Mouse (Mus musculus): ENCODE measurements at regions not wholly inside any gene's neighbourhood (a gene's known extent, or its start where the extent isn't known, plus 50 kb on each side); places are given as distances from the start of the nearest gene placed in this dataset.
A peak's percentile ranks its signal among the peaks of the same experiment; 100 is the strongest.

GRCm38 (mm10) chr1:61137210-61137885 lies 159.6 kb downstream of the Icos start:
- DNase-seq, result no peak

DNA sequence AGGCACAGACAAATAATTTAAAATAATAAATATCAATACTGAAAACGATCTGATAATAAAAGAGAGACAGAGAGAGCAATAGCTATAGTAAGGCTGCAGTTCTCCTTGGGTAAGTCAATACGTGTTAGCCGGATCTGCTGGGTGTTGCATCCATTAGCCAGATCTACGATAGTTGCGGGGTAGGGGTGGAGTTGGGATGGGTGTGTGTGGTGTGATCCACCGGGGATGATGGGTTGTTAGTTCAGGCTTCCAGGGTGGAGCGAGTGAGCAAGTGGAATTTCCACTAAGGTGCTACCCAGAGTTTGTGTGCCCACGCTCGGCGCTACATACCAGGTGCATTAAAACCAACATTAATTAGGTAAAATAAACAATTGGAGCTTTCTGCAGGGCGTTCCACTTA lies 160.2 kb downstream of the Icos start:
- DNase-seq, result no peak

- peak; percentile 18 to 30 for DNase-seq
Observed at GRCm38 (mm10) chr1:61139291-61139983, 161.7 kb downstream of the Icos start.

DNA sequence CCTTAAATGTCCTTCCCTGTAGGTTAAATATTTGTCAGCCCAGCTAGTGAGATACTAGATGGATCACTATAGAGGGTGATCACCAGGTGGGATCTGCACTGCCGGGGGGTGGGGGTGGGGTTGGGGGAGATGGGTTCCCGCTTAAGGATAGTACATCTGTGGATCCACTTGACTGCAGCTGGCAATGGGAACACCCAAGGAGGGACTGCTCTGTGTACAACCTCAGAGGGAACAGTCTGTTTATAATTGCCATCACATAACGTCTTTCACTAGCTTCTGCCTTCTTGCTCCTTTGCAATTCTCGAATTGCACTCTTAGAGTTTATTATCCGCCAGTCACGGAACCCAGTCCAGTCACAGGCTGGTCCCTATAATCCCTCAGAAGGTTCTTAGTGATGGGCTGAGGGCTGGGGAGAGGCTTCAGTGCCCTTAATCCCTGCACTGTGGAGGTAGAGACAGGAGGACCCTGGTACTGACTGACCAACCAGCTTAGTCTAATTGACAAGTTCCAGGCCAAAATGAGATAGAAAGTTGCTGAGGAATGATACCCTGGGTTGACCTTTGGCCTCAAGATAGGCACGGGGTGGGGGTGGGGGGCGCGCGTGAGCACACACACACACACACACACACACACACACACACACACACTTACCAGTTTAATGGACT lies 162.4 kb downstream of the Icos start:
- no peak for DNase-seq

GRCm38 (mm10) chr1:61140870-61141591 lies 163.3 kb downstream of the Icos start:
- peak; percentile 38 to 40 for DNase-seq

GRCm38 (mm10) chr1:61141592-61141930 lies 163.8 kb downstream of the Icos start:
- no peak for DNase-seq

DNA sequence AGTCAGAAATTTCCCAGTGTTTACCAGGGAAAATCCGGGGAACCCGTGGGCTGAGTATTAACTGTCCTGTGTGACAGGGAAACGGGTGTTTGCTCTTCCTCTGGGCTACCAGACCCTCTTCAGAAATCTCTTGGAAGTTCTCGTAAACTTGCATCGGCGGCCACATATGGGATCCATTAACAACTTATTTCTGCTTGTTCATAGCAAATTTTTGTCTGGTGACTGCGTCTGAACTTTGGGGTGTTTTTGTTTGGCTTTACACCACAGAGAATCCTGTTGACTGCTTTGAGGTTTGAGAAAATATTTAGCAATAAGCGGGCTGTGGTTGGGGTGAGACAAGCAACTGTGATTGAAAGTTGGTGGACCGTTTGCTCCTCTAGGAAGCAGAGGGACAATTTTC lies 164.2 kb downstream of the Icos start:
- peak in 1 of 2 experiments; percentile 23 for DNase-seq

- DNase-seq, result peak in 1 of 2 experiments; percentile 12
Observed at GRCm38 (mm10) chr1:61143030-61143753, 165.5 kb downstream of the Icos start.

DNA sequence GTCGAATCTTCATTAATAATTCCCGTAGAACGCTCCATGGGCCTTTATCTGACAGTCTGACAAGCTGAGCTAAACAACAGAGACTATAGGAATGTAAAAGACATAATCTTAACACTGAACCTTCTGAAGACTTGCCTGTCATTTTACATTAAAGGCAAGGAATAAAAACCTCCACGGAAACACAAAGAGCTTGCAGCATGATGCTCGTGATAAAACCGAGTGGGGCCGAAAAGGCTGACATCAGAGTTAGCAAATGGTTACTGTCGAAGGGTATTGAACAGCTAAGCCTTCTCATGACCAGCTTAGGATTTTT lies 166.0 kb downstream of the Icos start:
- DNase-seq, result no peak

- DNase-seq, result no peak
Observed at GRCm38 (mm10) chr1:61145013-61145412, 167.3 kb downstream of the Icos start.

DNA sequence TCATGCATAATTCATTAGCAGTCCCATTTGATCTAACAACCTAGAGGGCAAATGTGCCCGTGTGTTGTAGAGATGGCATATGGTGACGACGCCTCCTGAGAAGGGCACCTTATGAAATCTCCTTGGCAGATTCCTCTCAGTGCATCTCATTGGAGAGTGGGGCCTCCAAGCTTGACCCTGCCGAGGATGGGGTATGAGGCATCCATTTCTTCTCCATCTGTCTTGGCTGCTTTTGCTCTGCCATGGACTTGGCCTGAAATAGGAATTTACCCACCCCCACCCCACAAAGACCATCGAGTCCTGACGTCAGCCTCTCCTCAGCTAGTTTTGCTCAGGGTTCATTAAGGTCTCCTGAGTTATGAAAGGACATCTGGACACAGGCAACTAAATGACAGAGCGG lies 167.8 kb downstream of the Icos start:
- no peak for DNase-seq

GRCm38 (mm10) chr1:61146222-61146723 lies 168.5 kb downstream of the Icos start:
- no peak for DNase-seq

GRCm38 (mm10) chr1:61151742-61152141 lies 174.0 kb downstream of the Icos start:
- DNase-seq, result no peak

DNA sequence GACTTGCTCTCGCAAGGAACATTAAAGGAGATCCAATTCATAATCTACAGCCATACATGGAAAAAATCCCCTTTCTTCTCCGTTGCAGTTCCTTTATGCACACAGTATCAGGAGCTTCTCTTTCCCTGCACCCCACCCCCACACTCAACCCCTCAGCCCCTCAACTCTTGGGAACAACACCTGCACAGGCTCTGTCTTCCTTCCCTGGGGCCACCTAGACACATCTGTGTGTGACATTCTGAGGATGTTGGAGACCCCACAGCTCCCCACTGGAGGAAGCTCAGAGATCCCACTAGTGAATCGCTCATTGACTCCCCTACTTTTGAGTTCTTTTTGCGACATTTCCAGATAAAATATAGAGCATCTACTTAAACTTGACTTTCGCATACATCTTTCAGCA lies 174.4 kb downstream of the Icos start:
- no peak for DNase-seq

GRCm38 (mm10) chr1:61154216-61154615 lies 176.5 kb downstream of the Icos start:
- no peak for DNase-seq

DNA sequence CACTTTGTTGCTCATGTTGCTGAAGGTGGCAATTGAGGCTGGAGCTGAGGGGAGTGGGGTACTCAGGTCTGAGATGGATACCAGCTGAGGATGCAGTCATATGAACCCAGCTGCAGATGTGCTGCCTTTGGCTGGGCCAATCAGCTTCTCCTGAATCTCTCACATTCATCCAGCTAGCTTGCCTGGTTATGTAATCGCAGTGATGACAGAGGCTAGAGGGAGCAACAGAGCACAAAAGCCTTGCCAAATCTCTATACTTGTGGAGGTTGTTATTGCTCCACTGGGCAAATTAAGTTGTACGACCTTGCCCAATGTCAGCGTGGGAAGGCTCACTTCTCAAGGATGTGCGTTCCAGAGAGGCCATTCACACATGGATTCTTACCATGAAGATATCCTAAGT lies 179.5 kb downstream of the Icos start:
- no peak for DNase-seq

GRCm38 (mm10) chr1:61160505-61160904 lies 182.8 kb downstream of the Icos start:
- DNase-seq, result no peak

DNA sequence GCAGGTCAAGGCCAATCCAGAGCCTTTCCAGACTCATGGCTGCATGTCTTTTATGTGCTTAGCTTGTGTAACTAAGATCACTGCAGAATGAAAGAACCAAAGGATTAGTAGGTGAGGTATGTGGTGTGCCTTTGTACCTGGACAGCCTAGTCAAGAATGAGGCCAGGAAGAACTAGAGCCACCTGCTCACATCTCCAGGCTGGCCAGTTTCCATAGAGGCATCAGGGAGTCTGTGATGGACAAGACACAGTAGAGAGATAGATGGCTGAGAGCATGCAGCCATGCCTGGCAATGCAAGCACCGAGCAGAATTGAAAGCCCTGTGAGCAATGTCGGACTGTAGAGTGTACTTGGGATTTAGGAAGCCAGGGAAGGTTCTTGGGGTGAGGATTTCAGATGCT lies 186.5 kb downstream of the Icos start:
- DNase-seq, result no peak

GRCm38 (mm10) chr1:61171941-61172340 lies 194.2 kb downstream of the Icos start:
- no peak for DNase-seq

DNA sequence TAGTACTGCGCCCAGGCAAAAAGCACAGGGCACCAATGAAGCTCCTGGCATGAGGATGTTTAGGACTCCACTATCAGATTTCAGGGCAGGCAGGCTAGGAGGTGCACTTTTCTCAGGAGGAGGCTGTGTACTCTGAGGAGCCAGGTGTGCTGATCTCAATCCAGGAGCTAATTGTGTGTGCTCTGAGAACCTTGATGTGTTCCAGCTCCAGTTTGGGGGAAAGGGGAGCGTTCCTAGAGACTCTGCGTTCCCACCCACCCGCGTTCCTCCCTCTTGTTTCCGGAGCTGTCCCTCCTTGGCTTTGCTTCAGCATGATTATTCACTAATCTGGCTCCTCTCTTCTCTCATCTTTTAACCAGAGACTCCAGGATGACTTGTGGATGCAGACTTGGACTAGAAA lies 195.2 kb downstream of the Icos start:
- no peak for DNase-seq

GRCm38 (mm10) chr1:61175239-61175638 lies 197.5 kb downstream of the Icos start:
- no peak for DNase-seq

GRCm38 (mm10) chr1:61179461-61179860 lies 201.7 kb downstream of the Icos start:
- DNase-seq, result no peak
